Mouse (Mus musculus) right cerebral cortex, adult 2 months (tissue): ENCODE data around the gene Slc37a2.
A peak's percentile ranks its signal among the peaks of the same experiment; 100 is the strongest.
"Not testable (repeated sequence)": the region's sequence is repeated elsewhere in the genome, so short reads cannot be mapped to it uniquely, and the experiment has no call there.

Experiments used
- DNase-seq, 2 experiments: peaks; one replicate each; pipeline ENCODE4 v3.0.0; 2021 to 2022; ENCODE audit warnings: low spot score in 2 of 2

The Slc37a2 gene

GRCm38 (mm10) chr9:37255149-37255888 lies at the start of gene Slc37a2:
Slc37a2 (minus strand) TSS chr9:37255738.
- DNase-seq: peak; percentile 80 to 82

- no peak for DNase-seq
These were observed 46.2 kb upstream of the Slc37a2 start for GRCm38 (mm10) chr9:37301720-37302119.

GRCm38 (mm10) chr9:37300501-37300900 lies 45.0 kb upstream of the Slc37a2 start:
- DNase-seq: not testable (repeated sequence)

DNA sequence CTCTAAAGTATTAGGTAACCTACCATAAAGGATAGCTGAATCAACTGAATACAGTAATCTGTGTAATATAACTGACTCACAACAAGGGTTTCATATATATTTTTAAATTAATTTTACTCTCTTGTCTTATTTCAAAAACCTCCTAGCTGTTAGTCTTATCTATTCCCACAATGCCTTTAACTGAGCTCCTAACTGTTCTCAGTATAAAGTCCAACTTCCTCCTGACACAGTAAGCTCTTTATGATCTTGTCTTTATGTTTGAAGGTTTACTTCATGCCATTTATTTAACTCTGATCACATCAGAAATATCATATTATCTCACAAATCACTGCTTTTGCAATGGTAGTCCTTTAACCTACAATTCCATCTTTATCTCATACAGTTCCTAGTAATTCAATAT lies 40.0 kb upstream of the Slc37a2 start:
- no peak for DNase-seq

GRCm38 (mm10) chr9:37266622-37267021 lies 11.1 kb upstream of the Slc37a2 start:
- no peak for DNase-seq

DNA sequence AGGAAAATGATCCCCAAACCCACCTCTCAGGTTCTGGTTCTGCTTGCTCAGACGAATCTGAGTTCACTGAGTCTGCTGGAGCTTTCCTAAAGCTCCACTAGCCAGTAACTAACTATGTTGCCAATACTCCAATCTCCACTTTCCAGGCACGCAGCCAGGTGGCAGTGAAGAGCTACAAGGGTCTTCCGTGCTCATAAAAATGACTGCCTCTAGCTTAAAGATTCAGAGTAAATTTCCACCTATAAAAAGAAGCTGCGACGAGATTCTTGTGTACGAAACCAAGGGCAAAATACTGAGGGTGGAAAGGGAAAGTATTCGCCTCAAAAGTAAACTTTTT lies 319 bp upstream of the Slc37a2 start:
- DNase-seq: peak; percentile 52 to 65

DNA sequence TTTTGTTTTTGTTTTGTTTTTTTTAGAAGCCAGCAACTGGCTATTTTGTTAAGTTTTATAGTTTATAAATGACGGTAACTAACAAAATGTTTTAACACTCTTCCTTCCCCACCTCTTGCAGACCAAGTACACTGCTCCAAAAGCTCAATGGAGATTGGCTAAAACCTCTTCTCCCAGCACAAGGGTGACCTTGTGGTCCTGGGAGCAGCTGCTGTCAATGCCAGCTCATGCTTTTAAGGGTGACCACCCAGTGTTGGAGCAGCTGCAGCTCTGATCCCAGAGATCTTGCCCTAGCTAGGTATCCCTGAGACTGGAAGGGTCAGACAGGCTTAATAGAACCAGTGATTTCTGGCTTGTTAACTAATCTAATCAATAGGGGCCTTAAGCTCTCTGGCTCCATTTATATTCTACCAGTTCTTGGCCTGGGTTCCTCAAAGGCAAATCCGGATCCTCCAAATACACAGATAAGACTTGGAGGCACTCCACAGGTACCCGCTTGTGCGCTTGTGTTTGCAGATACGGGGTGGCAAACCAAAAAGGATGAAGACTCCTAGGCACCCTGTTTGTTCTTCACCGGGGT lies 917 bp downstream of the Slc37a2 start:
- no peak for DNase-seq

- DNase-seq: no peak
These were observed 4.9 kb downstream of the Slc37a2 start for GRCm38 (mm10) chr9:37250631-37251030.

DNA sequence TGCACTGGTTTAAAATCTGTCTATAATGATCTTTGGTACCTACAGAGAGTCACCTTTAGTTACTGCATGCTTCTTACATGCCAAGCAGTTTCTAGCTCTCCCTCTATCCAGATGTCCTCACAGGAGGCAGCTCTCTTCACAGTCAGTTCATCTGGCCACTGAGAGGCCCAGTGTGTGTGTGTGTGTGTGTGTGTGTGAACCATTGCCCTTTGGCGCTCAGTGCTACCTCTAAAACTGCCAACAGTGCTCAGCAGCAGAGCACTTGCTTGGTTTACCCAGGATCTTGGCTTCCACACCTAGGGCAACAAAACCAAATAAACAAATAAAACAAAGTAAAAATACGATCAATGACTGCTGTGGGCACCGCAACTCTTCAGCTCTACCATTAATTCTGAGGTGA lies 5.6 kb downstream of the Slc37a2 start:
- DNase-seq: no peak

DNA sequence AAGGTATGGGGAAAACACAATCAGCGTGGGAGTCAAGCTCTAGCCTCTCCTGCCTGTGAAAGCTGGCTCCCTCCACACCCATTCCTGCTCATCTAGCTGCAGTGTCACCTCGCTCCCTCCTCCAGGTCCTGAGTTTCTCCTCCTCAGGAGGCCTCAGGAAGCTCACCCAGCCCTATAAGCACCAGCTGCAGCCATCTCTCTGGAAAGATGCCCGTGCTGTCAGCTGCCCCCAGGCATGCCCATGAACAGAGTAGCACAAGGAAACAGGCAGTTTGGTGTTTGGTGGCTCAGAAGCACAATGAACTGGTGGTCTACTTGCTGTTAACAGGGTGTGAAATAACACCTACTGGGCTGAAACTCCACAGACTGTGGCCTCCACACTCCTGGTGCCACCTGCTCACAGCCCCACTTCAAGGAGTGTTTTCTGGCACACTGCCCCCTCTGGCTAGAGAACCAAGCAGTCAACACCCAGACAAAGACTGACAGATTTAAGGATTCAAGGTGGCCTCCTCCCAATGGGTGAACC lies 7.1 kb downstream of the Slc37a2 start:
- DNase-seq: peak in 1 of 2 experiments; percentile 23

- DNase-seq: peak in 1 of 2 experiments; percentile 25
These were observed 8.1 kb downstream of the Slc37a2 start for GRCm38 (mm10) chr9:37247429-37247828.

DNA sequence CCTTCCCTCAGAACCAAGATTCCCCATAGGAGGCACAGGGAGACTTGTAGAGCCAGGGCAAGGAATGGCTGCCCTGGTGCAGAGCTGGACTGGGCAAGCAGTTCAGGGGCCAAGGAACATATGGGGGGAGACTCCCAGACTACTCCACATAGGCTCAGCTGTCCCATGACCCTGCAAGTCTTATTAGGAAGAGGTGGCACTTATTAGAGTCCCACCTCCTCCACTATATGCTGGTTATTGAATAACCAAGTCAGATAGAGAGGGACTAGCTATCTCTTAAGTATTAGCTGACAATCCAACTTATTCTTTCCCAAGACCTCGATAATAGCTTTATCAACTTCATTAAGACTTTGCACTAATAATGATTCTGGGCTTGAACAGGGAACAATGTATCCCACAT lies 9.7 kb downstream of the Slc37a2 start:
- no peak for DNase-seq

DNA sequence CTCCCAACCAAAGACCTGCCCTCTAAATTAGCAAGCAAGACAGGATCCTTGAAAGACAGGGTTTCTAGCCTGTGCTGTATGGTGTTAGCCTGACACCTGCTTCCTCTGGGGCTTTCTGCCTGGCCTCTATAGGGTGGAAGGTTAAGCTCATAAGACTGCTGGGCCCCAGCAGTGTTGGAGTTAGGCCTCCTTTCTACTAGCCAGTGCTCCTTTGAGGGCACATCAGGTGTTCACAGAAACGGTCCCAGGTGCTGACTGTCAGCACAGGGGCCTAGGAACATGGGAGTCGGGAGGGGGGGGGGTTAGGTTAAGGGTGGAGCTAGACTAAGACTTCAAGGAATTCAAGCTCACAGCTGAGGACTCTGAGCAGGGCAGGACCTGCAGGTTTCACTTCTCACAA lies 10.1 kb downstream of the Slc37a2 start:
- no peak for DNase-seq

DNA sequence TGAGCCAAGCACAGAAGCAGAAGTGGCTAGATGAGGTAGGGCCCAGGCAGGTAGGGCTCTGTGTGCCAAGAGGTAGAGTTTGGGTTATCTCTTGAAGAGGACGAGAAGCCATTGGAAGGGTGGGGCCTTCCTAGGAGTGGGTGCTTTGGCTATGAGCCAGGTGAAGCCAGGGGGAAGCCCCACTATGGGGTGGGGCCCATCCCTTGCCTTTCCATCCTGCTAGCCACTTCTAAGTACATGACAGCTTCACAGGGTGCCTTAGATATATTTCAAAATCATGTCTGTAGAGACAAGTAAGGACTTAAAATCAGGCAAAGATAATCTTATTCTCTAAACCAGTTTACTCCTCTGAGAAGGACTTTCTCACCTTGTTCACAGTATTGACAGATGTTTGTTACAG lies 10.9 kb downstream of the Slc37a2 start:
- no peak for DNase-seq

DNA sequence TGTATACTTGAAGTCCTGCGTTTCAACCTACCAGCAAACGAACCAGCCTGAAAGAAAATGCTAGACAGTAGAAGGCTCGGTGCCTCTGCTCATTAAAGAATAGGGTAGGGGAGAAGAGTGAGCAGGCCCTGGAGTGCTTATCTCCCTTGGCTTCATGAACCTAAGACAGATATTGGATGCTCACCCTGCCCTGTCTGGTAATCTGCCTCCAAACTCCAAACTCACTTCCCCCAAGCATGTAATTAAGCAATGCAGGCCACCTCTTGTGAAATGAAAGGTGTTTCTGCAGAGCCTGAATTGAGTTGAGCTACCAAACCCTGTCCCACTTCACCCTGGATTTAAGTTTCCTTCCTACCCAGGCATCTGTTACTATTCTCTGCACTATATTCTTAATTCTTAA lies 12.8 kb downstream of the Slc37a2 start:
- no peak for DNase-seq

DNA sequence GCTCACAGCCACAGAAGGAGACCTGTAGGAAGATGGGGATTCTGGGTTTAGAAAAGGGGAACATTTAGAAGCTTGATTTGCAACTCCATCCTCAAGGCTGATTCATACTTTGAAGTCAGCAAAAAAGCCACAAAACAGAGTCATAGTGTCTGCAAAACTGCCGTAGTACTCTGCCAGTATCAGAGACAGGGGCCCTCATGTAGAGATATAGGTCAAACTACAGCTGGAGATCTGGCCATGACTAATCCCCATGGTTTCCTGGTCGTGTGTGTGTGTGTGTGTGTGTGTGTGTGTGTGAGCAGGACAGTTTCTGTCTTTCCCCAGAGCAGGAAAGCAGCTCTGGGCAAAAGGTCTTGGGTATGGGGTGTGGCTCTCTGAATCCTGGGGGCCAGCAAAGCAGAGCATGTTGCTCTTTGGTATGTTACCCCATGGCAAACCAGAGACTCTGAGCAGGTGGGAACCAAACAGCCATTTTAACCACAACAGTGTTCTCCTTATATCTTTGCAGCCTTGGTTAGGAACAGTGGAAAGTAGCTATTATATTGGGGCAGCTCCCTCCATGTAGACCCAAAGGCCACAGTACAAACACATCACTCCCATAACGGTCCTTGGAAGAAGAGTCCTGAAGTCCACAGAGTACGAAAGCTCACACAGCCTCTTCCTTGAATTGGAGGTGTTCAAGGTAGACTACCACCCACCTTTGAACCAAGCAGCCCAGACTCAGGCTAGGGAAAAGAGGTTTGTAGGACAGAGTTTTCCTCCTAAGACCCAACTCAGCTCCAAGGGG lies 19.4 kb downstream of the Slc37a2 start:
- no peak for DNase-seq

DNA sequence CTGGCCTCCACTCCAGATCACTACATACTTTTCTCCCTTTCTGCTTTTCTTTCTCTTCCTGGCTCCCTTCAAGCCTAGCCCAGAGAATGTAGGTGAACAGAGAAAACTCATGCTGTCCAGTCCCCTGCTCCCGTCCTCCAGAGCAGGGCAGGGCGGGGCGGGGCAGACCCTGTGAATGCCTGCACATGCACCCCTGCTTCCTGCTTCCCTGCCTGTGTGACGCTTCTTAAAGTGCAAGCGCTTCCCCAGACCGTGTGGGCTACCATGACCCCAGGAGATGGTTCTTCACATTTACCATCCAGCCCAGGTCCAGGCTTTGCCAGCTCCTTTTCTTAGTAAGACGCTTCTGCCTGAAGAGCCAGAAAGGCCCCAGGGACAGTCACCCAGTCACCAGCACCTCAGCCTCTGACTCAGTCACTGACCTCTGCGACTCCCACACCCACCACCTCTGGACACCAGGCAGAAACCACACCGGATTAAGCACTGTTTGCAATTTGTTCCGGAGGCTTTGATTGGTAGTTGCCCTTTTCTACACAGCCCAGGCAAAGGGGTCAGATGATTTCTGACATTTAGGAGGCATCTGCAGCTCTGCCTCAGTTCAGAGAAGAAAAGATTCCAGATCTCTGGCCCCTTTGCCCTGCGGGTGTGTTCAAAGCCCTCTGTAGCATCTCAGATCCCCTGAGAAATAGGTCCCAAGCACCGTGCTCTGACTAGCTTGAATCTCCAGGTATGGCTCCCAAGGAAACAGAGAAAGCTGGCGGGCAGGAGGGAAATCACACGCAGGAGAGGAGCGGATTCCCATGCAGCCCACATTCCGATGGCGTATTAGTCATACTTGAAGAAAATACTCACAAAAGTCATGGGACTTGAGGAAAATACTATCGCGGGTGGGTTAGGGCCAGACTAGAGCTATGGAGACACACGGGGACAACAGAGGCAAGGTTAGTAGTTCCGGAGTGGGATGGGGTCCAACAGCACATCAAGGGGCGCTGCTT lies 23.0 kb downstream of the Slc37a2 start:
- peak in 1 of 2 experiments; percentile 31 for DNase-seq

DNA sequence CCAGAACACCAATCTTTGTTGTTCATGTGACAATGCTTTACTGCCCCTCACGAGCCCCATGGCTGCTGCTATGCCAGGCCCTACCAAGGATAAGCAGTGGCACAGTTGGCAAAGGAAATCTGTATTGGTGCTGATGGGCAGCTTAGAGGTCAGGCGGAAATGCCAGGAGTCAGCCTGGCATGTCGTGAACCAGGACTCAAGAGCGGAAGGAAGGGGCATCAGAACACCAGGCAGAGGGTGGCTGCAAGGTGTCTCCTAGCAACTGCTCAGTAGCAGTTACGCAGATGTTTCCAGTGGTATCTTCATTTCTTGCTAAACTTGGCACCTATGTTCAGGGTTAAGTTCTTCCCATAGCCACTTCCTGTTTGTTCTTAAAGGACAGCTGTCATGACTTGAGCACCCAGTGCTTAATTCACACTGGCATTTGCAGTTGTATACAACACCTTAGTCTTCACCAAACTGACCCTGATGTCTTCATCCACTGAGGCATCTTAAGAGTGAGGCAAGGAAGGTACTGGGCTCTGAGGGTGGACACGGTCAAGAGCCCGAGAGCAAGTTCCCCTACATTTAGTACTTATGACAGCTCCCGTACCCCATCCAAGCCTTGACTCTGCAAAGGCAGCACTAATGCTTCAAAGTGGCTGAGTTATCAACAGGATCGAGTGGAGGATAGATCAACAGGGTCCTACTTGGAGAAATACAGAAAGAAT lies 24.9 kb downstream of the Slc37a2 start:
- DNase-seq: no peak

- peak; percentile 78 to 81 for DNase-seq
These were observed 25.6 kb downstream of the Slc37a2 start for GRCm38 (mm10) chr9:37229880-37230325.

- no peak for DNase-seq
These were observed 30.0 kb downstream of the Slc37a2 start for GRCm38 (mm10) chr9:37225581-37225980.

DNA sequence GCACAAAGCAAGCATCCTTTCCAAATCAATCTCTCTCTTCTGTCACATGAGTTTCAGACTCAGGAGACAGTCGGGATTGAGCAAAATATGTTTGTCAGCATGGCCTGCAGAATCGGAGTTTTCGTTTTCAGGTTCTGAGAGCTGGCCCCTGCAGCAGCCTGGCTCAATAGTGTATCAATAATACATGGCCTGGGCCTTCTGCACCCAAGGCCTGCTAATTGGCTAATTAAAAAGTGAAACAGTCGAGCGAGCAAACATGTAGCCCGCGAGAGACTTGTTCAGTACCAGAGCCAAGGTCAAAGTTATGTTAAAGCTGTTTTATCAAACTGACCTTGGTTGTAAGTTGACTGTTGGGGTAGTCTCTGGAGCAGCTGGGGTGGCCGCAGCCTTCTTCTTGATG lies 34.8 kb downstream of the Slc37a2 start:
- no peak for DNase-seq
